Mouse (Mus musculus) embryo, embryonic 9.5 days (tissue): ENCODE data around the gene Ero1lb.

ENCODE experiments used
- DNase-seq: peaks from one replicate; pipeline ENCODE4 v3.0.0-alpha.2; 2017; ENCODE audit errors: extremely low spot score

The Ero1lb gene

DNA sequence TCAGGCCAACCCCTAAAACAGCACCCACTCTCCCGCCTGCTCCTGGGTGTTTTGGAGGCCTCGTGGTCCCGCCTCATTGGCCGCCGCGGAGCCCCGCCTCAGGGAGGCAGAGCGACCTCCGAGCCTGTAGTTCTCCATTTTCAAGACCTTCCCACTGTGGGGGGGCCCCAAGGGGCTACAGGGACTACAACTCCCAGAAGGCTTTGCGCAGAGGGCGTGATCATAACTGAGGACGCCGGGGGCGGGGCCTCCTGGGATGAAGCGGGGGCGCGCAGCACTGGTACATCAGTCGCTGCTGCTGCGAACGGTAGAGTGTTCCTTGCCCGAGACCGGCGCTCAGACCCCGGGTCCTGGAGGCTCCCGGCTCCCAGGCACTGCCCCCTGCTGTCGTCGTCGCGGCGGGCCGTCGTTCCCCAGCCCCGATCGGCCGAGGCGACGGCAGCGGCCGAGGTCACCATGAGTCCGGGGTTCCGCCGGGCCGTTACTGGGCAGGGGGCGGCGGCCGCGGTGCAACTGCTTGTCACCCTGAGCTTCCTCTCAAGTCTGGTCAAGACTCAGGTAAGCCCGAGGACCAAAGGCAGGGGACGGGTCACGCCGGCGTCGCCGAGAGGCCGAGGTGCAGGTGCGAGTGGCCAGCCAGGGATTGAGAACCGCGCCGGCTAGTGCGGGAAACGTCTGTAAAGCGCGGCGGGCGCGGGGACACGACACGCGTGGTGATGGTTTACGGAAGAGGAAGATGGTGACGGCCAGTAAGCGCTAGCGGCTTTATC, at the start of gene Ero1lb:
Gene Ero1lb, plus strand, starts transcription at position 254 of the 770 bp plus-strand sequence.
- DNase-seq = peak; percentile 98

DNA sequence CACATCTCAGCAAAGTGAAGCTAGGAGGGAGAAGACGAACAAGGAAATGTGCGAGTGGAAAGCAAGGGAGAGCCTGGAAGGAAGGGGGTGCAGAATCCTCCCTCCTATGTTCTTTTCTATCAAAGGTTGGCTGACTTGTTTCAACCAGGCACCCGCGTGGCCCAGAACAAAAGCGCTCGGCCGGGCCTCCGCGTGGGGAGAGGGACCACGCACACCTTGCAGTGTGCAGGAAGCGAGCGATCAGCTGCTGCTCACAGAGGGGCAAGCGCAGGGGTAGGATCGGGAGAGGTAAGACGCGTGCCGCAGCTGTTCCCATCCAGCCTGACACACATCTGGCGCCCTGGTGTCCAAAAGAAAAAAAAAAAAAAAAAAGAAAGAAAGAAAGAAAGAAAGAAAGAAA, 46.3 kb upstream of the Ero1lb start:
- peak; percentile 33 for DNase-seq

DNA sequence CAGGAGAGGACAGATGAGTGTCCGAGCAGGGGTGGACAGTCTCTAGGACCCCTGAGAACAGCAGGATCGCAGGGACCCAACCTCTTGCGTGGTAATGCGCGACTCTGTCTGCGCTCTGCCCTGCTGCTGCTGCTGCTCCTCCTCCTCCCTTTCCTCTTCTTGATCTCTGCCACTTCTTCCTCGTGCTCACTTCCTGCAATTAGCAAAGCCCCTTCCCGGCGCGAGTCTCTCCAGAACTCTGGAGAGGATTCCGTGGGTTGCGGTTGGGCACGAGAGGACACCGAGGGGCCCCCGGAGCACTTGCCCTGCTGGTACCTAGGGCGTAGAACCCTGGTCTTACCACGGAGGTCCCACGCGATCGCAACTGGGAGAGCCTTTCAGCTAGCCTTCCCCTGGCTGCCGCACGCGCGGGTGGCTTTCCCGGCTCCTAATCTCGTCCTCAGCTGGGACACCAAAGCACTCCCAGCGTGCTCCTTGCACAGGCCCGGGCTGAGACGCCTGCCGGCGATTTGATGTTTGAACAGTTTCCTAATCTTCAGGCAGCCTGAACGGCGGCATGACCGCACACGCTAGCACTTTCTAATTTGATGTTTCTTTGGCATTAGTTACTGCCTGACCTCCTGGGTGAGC, 45.6 kb upstream of the Ero1lb start, which contains the start of gene Edaradd:
Gene Edaradd, minus strand, starts transcription at position 484 of the 630 bp plus-strand sequence.
- DNase-seq = peak; percentile 71

DNA sequence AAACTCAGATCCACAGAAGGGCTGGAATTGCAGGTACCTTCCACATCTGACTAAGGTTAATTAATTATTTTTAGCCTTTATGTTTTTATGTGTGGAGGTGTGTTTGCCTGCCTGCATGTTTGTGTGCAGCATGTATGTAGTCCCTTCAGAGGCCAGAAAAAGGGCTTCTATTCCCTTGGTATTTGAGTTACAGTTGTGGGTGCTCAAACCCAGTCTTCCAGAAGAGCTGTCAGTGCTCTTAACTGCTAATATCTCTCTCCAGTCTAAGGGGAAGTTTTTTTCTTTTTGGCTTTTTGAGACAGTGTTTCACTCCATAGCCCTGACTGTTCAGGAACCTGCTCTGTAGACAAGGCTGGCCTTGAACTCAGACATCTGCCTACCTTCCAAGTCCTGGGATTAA, 43.3 kb upstream of the Ero1lb start:
- no peak for DNase-seq

- no peak for DNase-seq
Measured at GRCm38 (mm10) chr13:12525678-12526077, 40.0 kb upstream of the Ero1lb start.

- no peak for DNase-seq
Measured at GRCm38 (mm10) chr13:12534628-12535027, 31.0 kb upstream of the Ero1lb start.

- DNase-seq = no peak
Measured at GRCm38 (mm10) chr13:12537971-12538370, 27.7 kb upstream of the Ero1lb start.

DNA sequence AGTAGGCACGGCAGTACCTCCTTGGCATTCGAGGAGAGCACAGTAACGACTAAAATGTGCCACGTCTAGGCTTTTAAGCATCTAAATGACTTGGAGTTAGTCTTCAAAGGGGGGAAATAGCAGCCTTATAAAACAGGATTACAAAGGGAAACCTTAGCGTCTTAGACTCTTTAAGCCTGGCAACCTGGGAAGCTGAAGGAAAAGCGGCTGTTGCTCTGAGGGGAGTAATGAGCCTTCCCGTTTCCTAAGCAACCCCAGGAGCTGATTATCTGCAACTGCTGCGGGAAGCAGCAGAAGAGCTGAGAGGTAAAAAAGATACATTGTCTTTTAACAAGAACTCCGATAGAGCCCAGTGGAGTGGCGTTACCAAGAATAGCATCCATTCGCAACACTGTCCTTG, 26.0 kb upstream of the Ero1lb start:
- no peak for DNase-seq

DNA sequence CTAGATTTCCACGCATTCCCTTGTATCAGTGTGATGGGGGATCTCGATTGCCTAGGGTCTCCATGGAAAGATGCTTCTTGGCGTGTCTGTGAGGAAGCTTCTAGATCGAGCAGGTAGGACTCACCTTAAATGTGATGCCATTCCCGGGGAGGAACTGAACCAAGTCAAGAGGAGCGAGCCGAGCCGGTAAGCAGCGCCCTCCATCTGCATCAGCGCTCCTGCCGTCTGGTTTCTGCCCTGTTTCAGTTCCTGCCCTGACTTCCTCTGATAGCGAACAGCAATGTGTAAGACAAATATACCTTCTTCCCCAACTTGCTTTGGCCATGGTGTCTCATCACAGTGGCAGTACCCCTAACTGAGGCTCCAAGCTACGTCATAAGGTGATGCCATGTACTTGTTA, 25.6 kb upstream of the Ero1lb start:
- no peak for DNase-seq

GRCm38 (mm10) chr13:12542006-12542981, 23.4 kb upstream of the Ero1lb start:
- DNase-seq = peak; percentile 77

GRCm38 (mm10) chr13:12543246-12543645, 22.4 kb upstream of the Ero1lb start:
- no peak for DNase-seq

GRCm38 (mm10) chr13:12543880-12544568, 21.6 kb upstream of the Ero1lb start:
- DNase-seq = no peak

GRCm38 (mm10) chr13:12554211-12554610, 11.5 kb upstream of the Ero1lb start:
- no peak for DNase-seq

- no peak for DNase-seq
Measured at GRCm38 (mm10) chr13:12559044-12559443, 6.6 kb upstream of the Ero1lb start.

DNA sequence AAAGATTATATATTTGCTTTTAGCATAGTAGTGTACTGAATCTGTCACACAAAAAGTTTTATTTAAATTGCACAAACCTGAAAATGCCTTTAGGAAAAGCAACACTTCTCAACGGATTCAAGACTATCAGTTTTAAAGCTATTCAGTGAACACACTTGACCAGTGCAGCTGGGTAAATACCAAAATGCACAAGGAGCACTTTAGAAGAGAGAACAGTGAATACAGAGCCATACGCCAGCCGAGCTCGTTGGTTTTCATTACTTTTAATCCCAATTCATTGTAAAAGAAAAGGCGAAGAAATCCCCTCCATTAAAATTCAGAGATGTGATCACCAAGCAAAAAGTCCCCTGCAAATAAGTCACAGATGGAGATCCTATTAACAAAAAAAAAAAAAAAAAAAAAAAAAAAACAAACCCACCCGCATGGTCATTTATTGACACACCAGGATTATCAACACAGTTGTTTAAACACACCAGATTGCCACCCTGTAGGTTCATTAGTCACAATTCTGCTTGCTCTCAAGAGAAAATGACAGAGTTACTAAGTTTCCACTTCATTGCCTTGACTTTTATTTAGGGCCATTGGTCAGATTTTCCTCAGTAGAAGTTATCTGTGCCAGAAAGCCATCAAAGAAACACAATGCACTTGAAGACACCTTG, 6.1 kb upstream of the Ero1lb start:
- DNase-seq = no peak

DNA sequence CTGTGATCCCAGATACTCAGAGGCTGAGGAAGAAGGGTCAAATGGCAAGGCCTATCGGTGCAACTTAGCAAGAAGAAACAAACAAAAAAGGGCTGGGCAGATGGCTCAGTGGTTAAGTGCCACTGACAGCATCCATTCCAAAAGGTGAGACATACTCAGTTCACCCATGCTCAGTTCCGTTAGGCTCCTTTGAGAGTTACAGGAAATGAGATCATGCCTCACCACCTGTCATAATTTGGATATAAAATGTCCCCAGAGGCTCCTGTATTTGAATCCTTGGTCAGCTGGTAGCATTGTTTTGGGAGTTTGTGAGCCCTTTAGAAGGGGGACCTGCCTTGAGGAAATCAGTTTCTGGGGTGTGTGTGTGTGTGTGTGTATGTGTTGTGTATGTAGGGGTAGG, 3.9 kb upstream of the Ero1lb start:
- no peak for DNase-seq

GRCm38 (mm10) chr13:12562256-12562655, 3.4 kb upstream of the Ero1lb start:
- no peak for DNase-seq

- no peak for DNase-seq
Measured at GRCm38 (mm10) chr13:12567936-12568335, 2.3 kb downstream of the Ero1lb start.

DNA sequence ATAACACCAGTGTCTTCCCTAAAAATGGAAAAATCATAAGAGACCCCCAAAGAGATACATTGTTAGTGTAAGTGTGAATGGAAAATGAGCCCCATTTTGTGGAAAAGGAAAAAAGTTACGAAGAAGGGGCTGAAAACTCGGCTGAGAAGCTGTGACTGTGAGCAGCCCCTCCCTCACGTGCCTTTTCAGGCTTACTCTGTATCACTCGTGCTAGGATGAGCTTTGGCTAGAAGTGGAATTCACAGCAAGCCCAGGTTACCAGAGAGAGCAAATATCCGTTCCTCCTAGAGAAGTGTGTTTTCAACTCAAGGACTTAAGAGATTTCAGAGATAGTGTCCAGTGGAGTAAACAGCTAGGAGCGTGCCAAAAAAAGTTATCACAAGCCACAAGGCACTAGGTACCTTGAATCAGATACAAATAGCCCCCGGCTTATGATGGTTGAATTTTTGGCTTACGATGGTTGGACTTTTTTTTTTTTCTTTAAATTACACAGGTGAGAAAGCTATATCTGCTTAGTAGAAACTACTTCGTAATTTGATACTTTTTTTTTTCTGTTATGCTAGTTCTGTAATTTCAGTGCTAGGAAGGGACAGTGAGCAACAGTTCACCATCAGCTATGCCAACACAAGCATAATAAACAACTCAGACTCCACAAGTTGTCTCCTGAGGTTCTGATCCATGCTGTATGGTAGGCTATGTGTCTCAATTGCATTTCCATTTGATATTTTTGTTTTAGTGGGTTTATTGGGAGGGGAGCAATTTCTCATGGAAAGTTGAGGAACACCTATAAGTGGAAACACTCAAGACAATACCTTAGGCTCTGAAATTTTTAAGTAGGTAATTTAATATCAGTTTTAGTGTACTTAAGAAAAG, 3.2 kb downstream of the Ero1lb start:
- no peak for DNase-seq

- DNase-seq = no peak
Measured at GRCm38 (mm10) chr13:12569741-12570140, 4.1 kb downstream of the Ero1lb start.
